Mouse (Mus musculus) kidney, embryonic 15.5 days (tissue): Measurements from ENCODE around the gene Pak2. TPM values are rescaled to one million over a fixed set of nuclear protein-coding genes. Genes with fewer than 3 reads are reported as not detected.
"Not testable (repeated sequence)": the region's sequence is repeated elsewhere in the genome, so short reads cannot be mapped to it uniquely, and the experiment has no call there.

Experiments used
- ATAC-seq: fragments of 200-750 bp; cut with Nextera tagmentation; replicated peaks from 2 replicates; pipeline ENCODE4 v1.8.0; 2017; ENCODE audit warnings: moderate TSS enrichment; ENCODE audit not compliant: low FRiP score
- H3K27ac ChIP-seq: fragments of 300-500 bp; sonication (generic); 2 replicates; pipeline ENCODE4 v1.5.1; 2015; ENCODE audit warnings: mild to moderate bottlenecking, inconsistent platforms
- H3K27me3 ChIP-seq: fragments of 300-500 bp; sonication (generic); 2 replicates; pipeline ENCODE4 v1.6.1; 2015; ENCODE audit warnings: inconsistent platforms
- H3K36me3 ChIP-seq: fragments of 300-500 bp; sonication (generic); 2 replicates; pipeline ENCODE4 v1.6.1; 2015; ENCODE audit warnings: inconsistent platforms
- H3K4me1 ChIP-seq: fragments of 300-500 bp; sonication (generic); 2 replicates; pipeline ENCODE4 v1.6.1; 2015; ENCODE audit warnings: inconsistent platforms
- H3K4me2 ChIP-seq: fragments of 300-500 bp; sonication (generic); 2 replicates; pipeline ENCODE4 v1.6.1; 2015; ENCODE audit warnings: moderate library complexity, mild to moderate bottlenecking, inconsistent platforms
- H3K4me3 ChIP-seq: fragments of 300-500 bp; sonication (generic); replicated peaks from 2 replicates; pipeline ENCODE4 v1.5.1; 2015; ENCODE audit warnings: mild to moderate bottlenecking, inconsistent platforms
- H3K9ac ChIP-seq: fragments of 300-500 bp; sonication (generic); 2 replicates; pipeline ENCODE4 v1.6.1; 2015; ENCODE audit warnings: mild to moderate bottlenecking, inconsistent platforms
- H3K9me3 ChIP-seq: fragments of 300-500 bp; sonication (generic); replicated peaks from 2 replicates; pipeline ENCODE4 v1.6.1; 2016; ENCODE audit warnings: inconsistent platforms
- WGBS: fragments of 180-500 bp; shearing (Covaris S2); methylation state at CpG from one replicate; pipeline ENCODE4 v1.1.7; 2015; ENCODE audit warnings: mixed read lengths; 5-methylcytosine and 5-hydroxymethylcytosine counted together
- polyA plus RNA-seq: library from polyadenylated mRNA; unstranded; fragments of >200 nt; fragmentation: Nextera tagmentation; extraction: Ambion mirVana; gene quantifications from 2 replicates; pipeline ENCODE4 v1.2.1, GENCODE M21; 2015

The Pak2 gene
- polyA plus RNA-seq, 1 experiment from 2014 or later = 37.5 TPM

DNA sequence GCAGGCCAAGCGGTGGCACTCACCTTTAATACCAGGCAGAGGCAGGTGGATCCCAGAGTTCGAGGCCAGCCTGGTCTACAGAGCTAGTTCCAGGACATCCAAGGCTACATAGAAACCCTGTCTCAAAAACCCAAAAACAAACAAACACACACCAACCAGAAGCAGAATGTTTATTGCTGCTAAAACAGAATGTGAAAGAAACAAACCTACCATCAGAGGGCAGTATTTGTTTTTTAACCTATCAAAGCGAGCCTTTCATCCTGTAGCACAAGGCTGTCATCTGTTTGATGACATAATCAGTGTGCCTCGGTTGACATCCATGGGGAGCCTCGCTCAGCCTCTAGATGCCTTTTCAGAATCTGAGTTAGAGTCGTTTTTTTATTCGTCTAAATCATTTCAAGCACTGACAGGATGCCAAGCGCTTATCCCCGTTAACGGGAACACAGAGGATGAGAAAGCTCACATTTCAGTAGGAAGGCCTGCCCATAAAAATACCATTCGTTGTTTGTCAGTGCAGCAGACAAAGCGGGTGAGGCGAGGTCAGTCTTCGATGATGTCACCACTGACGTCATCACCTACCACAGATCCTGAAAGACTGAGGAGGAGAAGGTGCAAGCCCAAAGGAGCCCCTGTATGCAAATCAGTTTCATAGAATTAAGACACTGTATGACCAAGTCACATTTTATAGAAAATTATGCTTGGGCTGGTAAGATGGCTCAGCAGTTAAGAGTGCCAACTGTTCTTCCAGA is 32.0 kb upstream of the Pak2 start:
- WGBS = 70% methylated on average over 15 of the region's 15 CpGs
- H3K27me3 ChIP-seq = no peaks in the 10 kb centered on the region
- ATAC-seq = no peak

DNA sequence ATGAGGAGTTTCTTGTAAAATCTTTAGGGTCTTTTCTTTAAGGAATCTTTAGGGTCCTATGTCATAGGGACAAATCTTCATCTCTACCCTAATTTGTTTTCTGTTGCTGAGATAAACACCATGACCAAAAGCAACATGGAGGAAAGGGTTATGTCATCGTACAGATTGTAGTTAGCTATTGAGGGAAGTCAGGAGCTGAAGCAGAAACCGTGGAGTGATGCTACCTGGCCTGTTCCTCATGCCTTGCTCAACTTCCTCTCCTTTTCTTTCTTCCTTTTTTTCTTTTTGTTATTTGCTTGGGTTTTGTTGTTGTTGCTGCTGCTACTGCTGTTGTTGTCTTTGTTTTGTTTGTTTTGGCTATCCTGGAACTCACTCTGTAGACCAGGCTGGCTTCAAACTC is 29.4 kb upstream of the Pak2 start:
- H3K27me3 ChIP-seq = no peaks in the 10 kb centered on the region
- 90% methylated on average over 2 of the region's 2 CpGs for WGBS
- H3K27ac ChIP-seq = no peak overlapping the region
- no peak for ATAC-seq
- no peak overlapping the region for H3K4me2 ChIP-seq
- H3K9me3 ChIP-seq = no peaks in the 10 kb centered on the region
- H3K36me3 ChIP-seq = peaks cover 53% of the 10 kb centered on the region
- no peak overlapping the region for H3K4me3 ChIP-seq
- no peaks in the 10 kb centered on the region for H3K4me1 ChIP-seq
- H3K9ac ChIP-seq = no peak overlapping the region

More for the DNA sequence above, 32.0 kb upstream of the Pak2 start:
- Histone ChIP-seq H3K36me3 (peaks cover 38% of the 10 kb centered on the region), H3K9me3 (no peaks in the 10 kb centered on the region), H3K4me1 (peaks cover 9% of the 10 kb centered on the region), H3K4me3 (no peak overlapping the region), H3K4me2 (no peak overlapping the region), H3K27ac (no peak overlapping the region), H3K9ac (no peak overlapping the region)

DNA sequence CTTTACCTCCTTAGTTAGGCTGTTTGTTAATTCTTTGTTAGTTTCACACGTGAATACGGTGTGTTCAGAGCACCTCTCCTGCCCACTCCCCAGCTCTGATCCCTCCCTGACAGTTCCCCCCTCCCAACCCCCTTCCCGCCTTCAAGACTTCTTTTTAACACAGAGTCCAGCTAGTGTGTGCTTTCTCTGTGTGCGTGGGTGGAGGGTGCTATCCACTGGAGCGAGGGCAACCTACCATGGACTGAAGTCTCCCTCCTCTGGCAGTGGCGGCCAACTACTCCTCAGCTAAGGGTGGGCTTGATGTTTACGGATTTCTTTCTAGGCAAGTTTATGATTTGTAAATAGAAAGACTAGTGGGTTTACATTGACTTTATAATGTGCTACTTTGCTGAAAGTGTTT is 29.0 kb upstream of the Pak2 start:
- Histone ChIP-seq H3K4me2 (no peak overlapping the region), H3K27ac (no peak overlapping the region), H3K36me3 (peaks cover 57% of the 10 kb centered on the region), H3K4me1 (no peaks in the 10 kb centered on the region), H3K27me3 (no peaks in the 10 kb centered on the region), H3K9ac (no peak overlapping the region), H3K4me3 (no peak overlapping the region), H3K9me3 (no peaks in the 10 kb centered on the region)
- ATAC-seq = no peak
- WGBS = 68% methylated on average over 7 of the region's 7 CpGs

DNA sequence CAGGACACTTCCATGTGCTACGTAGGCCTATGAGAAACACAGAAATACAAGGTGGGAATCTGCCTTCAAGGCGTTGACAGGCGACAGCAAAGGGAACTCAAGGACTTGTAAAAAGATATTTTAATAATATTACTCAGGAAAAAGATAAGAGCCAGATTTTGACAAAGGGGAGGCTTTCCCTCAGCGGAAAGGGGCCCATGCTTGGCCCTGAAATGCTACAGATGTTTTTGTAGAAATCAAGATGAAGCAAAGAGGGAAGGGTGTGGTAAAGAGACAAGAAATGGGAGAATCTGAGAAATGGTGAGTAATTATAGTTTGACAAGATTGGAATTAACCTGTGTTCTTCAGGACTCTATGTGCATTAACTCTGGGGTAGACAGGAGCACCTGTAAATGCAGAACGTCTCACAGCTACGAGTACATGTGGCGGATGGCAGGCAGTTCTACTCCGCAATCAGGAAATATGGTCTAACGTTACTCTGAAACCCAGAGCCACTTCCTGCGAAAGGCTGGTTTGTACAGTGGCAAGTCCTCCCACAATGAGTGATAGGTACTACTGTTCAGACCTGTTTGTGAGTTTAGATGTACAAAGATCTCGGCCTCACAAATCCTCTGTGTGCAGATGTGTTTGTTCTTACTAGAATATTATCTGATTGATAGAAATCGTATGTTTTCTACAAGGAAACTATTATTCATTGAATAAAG is 28.4 kb upstream of the Pak2 start:
- Histone ChIP-seq H3K27me3 (no peaks in the 10 kb centered on the region), H3K9ac (no peak overlapping the region), H3K9me3 (no peaks in the 10 kb centered on the region), H3K36me3 (peaks cover 63% of the 10 kb centered on the region), H3K27ac (no peak overlapping the region), H3K4me2 (no peak overlapping the region), H3K4me3 (no peak overlapping the region), H3K4me1 (no peaks in the 10 kb centered on the region)
- 90% methylated on average over 12 of the region's 12 CpGs for WGBS
- ATAC-seq = no peak

DNA sequence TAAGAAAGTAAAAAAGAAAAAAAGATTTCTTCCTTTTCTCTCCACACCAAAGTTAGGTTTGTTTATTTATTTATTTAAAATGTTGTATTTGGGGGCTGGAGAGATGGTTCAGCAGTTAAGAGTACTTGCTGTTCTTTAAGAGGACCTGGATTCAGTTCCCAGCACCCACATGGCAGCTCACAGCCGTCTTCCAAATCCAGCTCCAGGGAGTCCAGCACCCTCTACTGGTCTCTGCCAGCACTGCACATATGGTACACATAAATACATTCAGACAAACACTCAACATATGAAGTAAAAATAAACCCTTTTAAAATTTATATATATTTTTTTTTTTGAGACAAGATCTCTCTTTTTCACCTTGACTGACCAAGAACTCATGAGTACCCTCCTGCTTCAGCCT is 26.6 kb upstream of the Pak2 start:
- H3K27me3 ChIP-seq = no peaks in the 10 kb centered on the region
- no peaks in the 10 kb centered on the region for H3K9me3 ChIP-seq
- no peak overlapping the region for H3K27ac ChIP-seq
- no peak for ATAC-seq
- no peak overlapping the region for H3K4me3 ChIP-seq
- no peak overlapping the region for H3K4me2 ChIP-seq
- no peak overlapping the region for H3K9ac ChIP-seq
- WGBS = 96% methylated on average over 1 of the region's 1 CpGs
- H3K4me1 ChIP-seq = no peaks in the 10 kb centered on the region
- H3K36me3 ChIP-seq = peaks cover 69% of the 10 kb centered on the region

DNA sequence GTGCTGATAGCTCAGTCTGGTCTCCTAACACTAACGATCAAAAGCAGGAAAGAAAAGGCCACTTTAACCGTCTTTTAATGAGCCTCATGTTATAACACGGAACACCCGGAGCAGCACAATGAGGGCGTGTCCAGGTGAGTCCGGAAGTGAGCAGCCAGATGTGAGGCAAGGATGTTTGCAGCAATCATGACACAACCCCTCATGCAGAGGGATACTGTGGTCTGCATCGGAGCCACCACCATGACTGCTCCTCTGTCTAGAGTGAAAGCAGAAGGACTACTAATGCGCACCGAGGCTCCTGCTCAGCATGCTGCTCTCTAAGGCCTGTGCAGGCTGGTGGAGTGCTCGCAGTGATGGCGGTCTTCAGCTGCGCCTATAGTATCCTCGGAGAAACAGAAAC is 23.2 kb upstream of the Pak2 start:
- 92% methylated on average over 13 of the region's 13 CpGs for WGBS
- peaks cover 45% of the 10 kb centered on the region for H3K36me3 ChIP-seq
- no peak for ATAC-seq
- H3K9ac ChIP-seq = no peak overlapping the region
- H3K4me3 ChIP-seq = no peak overlapping the region
- H3K27ac ChIP-seq = no peak overlapping the region
- H3K4me1 ChIP-seq = peaks cover 20% of the 10 kb centered on the region
- H3K27me3 ChIP-seq = no peaks in the 10 kb centered on the region
- no peak overlapping the region for H3K4me2 ChIP-seq
- H3K9me3 ChIP-seq = no peaks in the 10 kb centered on the region

DNA sequence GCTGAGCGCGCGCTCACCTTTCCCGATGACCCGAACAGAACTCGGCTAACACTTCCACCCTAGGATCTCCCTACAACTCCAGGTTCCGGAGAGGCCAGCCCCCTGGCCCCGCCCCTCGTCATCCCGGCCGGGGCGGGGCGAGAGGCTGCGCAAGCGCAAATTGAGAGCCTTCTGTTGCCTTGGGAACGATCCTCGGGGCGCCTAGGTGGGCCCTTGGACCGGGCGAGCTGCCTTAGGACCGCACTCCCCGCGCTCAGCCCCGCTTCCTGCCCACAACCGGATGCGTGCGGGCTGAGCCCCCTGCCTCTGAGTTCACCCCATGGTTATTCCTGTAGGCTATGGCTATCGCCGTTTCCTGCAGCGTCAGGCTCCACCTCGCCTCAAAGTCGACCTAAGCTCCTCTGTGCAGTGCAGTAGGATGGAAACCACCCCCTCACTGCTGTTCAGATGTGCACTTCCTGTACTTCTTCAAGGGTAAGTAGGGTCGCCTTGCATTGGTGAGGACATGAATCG is 20.6 kb upstream of the Pak2 start, which contains the start of the genes Pigx and Cep19:
TSS of gene Pigx (minus strand) at position 103 of the 513 bp plus-strand sequence.
TSS of gene Cep19 (plus strand) at position 163 of the 513 bp plus-strand sequence.
- ATAC-seq = peak; percentile 98
- H3K27ac ChIP-seq = peak within 1 kb of the TSS; percentile 96
- H3K9me3 ChIP-seq = no peaks in the 10 kb centered on the region
- peak within 1 kb of the TSS; percentile 88 for H3K9ac ChIP-seq
- peaks cover 36% of the 10 kb centered on the region for H3K36me3 ChIP-seq
- no peaks in the 10 kb centered on the region for H3K27me3 ChIP-seq
- peak within 1 kb of the TSS; percentile 98 for H3K4me3 ChIP-seq
- H3K4me2 ChIP-seq = peak within 1 kb of the TSS; percentile 81
- peaks cover 20% of the 10 kb centered on the region for H3K4me1 ChIP-seq
- WGBS = under 1% methylated on average over 34 of the region's 34 CpGs

DNA sequence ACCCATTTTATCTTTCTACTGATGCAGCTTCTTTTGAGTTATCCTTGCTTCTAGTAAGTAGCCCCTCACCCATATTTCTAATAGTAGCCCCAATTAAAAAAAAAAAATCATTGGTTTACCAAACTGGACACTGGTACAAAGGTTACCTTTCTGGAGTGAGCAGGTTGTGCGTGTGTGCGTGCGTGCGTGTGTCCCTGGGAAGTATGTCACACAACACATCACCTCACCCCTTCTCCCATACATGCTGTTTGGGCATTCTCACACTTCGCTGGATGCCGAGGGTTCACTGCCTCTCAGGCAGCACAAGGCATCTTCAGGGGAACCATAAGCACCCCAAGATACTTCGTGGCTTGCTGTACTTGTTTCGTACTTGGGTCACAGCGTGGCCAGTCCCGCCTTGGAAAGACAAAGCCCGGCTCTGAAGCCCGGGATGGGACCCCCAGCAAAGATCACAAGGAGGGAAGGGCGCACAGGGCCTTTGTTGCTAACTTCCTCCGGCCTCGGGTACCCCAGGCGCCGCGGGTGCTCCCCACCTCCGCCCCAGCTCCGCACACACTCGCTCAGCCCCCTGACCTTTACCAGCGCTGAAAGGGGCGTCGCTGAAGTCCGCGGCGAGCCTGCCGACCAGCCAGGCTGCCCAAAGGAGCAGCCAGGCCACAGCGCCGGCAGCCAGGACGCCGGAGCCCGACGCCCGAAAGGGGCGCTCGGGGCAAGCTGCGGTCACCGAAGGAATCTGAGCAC is 19.9 kb upstream of the Pak2 start:
- Histone ChIP-seq H3K4me1 (peaks cover 20% of the 10 kb centered on the region), H3K27ac (peak overlapping the region; percentile 96), H3K4me3 (peak overlapping the region; percentile 98), H3K36me3 (peaks cover 38% of the 10 kb centered on the region), H3K4me2 (peak overlapping the region; percentile 81), H3K9ac (peak overlapping the region; percentile 88), H3K27me3 (no peaks in the 10 kb centered on the region), H3K9me3 (no peaks in the 10 kb centered on the region)
- peak; percentile 75 for ATAC-seq
- under 1% methylated on average over 39 of the region's 39 CpGs for WGBS

DNA sequence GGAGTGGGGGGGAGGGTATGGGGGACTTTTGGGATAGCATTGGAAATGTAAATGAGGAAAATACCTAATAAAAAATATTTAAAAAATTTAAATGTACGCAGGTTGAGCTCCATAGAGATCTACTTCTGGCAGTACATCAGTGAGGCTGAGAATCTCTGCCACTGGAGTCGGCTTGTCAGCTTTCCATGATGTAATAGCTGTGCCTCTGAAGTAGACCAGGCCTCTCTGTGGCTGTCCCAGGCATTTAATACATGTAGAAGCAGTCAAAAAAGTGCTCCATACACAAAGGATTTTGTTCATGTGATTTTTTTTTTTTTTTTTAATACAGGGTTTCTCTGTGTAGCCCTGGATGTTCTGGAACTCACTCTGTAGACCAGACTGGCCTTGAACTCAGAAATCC is 18.6 kb upstream of the Pak2 start:
- Histone ChIP-seq H3K36me3 (peaks cover 27% of the 10 kb centered on the region), H3K4me1 (peaks cover 24% of the 10 kb centered on the region)
- WGBS = 93% methylated on average over 2 of the region's 2 CpGs
- H3K4me2 ChIP-seq, H3K9me3 ChIP-seq, H3K27me3 ChIP-seq, ATAC-seq, H3K4me3 ChIP-seq, H3K27ac ChIP-seq, H3K9ac ChIP-seq: not testable (repeated sequence)

DNA sequence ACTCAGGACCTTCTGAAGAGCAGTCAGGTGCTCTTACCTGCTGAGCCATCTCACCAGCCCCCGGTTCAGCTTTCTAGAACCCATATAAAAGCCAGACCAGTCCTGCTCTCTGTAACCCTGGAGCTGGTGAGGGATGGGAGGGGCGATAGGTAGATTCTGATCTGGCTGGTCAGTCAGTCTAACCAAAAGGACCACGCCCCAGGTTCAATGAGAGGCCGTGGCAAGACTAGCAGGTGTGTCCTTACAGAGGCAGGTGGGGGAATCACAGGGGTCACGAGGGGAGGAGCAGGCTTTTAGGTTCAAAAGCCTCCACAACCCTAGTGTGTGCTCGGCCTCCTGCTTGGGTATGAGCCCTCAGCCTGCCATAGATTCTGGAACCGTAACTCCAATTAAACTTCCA is 12.3 kb upstream of the Pak2 start:
- H3K4me2 ChIP-seq = no peak overlapping the region
- no peak overlapping the region for H3K9ac ChIP-seq
- peaks cover 72% of the 10 kb centered on the region for H3K36me3 ChIP-seq
- peaks cover 10% of the 10 kb centered on the region; the same call in 1 of the 2 replicates for H3K4me1 ChIP-seq
- ATAC-seq = no peak
- no peaks in the 10 kb centered on the region for H3K9me3 ChIP-seq
- H3K27ac ChIP-seq = 0 out of 2 replicates have a peak overlapping the region, but pooled peaks have one; percentile 13
- 94% methylated on average over 7 of the region's 7 CpGs for WGBS
- H3K27me3 ChIP-seq = no peaks in the 10 kb centered on the region
- no peak overlapping the region for H3K4me3 ChIP-seq

DNA sequence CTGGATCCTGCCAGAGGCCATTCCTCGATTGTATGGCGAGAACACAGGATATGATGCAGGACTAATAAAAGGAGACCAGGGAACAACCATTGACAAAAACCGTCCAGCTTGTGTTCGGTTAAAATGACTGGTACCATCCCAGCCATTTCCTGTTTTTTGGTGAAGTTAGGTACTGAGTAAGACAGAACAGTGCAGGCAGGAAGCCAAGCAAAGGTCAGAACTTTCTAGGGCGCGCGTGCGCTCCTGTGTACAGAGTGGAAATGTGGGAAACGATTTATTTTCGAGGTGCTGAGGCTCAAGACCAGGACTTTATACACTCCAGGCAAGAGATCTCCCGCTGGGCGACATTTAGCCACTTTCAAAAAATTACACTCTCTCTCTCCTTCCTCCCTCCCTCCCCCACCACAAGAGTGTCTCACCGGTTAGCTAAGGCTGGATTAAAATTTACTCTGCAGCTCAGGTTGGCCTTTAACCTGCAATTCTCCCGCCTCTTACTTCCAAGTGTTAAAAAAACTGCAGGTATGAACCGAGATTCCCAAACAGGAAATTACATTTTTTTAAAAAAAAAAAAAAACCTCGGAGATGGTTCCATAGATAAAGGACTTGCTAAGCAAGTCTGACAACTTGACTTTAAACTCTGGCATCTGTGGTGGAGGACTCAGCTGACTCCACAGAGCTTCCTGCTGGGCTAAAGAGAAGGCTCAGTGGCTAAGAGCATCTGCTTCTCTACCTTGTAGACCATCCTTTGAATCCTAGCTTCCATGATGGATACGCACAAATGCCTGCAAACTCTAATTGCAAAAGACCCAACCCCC is 8.7 kb upstream of the Pak2 start:
- peaks cover 83% of the 10 kb centered on the region for H3K36me3 ChIP-seq
- 61% methylated on average over 17 of the region's 17 CpGs for WGBS
- H3K4me1 ChIP-seq = peaks cover 6% of the 10 kb centered on the region; the same call in 1 of the 2 replicates
- H3K9me3 ChIP-seq = no peaks in the 10 kb centered on the region
- H3K4me3 ChIP-seq = no peak overlapping the region
- no peak overlapping the region for H3K4me2 ChIP-seq
- ATAC-seq = peak; percentile 58; the same call in 1 of the 2 replicates
- no peak overlapping the region for H3K9ac ChIP-seq
- peak overlapping the region; percentile 87 for H3K27ac ChIP-seq
- H3K27me3 ChIP-seq = no peaks in the 10 kb centered on the region
